Mouse (Mus musculus) left cerebral cortex, adult 2 months (tissue): Measurements from ENCODE around the gene Asf1b. TPM values are rescaled to one million over a fixed set of nuclear protein-coding genes. Genes with fewer than 3 reads are reported as not detected.
A peak's percentile ranks its signal among the peaks of the same experiment; 100 is the strongest.
"Not testable (repeated sequence)": the region's sequence is repeated elsewhere in the genome, so short reads cannot be mapped to it uniquely, and the experiment has no call there.

Experiments used
- DNase-seq, 2 experiments: peaks; one replicate each; pipeline ENCODE4 v3.0.0; 2021 to 2022; ENCODE audit warnings: low spot score in 2 of 2, mixed read lengths in 1 of 2; ENCODE audit errors: extremely low spot score in 1 of 2
- H3K27ac ChIP-seq: fragments of 200-600 bp; 2 replicates; pipeline ENCODE4 v1.8.1; 2022
- H3K4me3 ChIP-seq: fragments of 200-600 bp; 2 replicates; pipeline ENCODE4 v1.8.1; 2022
- CTCF ChIP-seq: fragments of 200-600 bp; IDR thresholded peaks from 2 replicates; pipeline ENCODE4 v1.8.1; 2022; ENCODE audit warnings: antibody characterized with exemption, mild to moderate bottlenecking, moderate library complexity
- intact Hi-C: fragments of 180-260 bp; cut with DNase I; formaldehyde crosslinking; loops from one replicate; pipeline ENCODE4 v1.15.1; 2025
- total RNA-seq, 2 experiments: library from RNA; stranded (reverse); gene quantifications; 2 replicates each; pipeline ENCODE4 v1.2.3; 2021

Gene Asf1b
- total RNA-seq, 2 experiments from 2014 or later: 0.35 to 0.66 TPM

GRCm38 (mm10) chr8:83980845-83981244, 25.5 kb downstream of the Asf1b start:
- no peak overlapping the region for H3K27ac ChIP-seq
- peak; percentile 7 for TF ChIP-seq CTCF
- H3K4me3 ChIP-seq: no peak overlapping the region
- DNase-seq: no peak
- intact Hi-C loops: no loop called here

GRCm38 (mm10) chr8:83981533-83981932, 26.2 kb downstream of the Asf1b start:
- Histone ChIP-seq H3K4me3 (no peak overlapping the region), H3K27ac (no peak overlapping the region)
- no peak for TF ChIP-seq CTCF
- DNase-seq: no peak
- intact Hi-C loops: no loop called here

- Histone ChIP-seq H3K4me3 (no peak overlapping the region), H3K27ac (no peak overlapping the region)
- no peak for DNase-seq
- intact Hi-C loops: no loop called here
- no peak for TF ChIP-seq CTCF
These were observed 27.1 kb downstream of the Asf1b start for GRCm38 (mm10) chr8:83982449-83982848.

GRCm38 (mm10) chr8:83983222-83983621, 27.9 kb downstream of the Asf1b start:
- peak; percentile 37 for TF ChIP-seq CTCF
- intact Hi-C loops, H3K4me3 ChIP-seq, H3K27ac ChIP-seq, DNase-seq: not testable (repeated sequence)

GRCm38 (mm10) chr8:83989243-83989642, 33.9 kb downstream of the Asf1b start:
- DNase-seq: no peak
- TF ChIP-seq CTCF: no peak
- intact Hi-C loops: no loop called here
- Histone ChIP-seq H3K27ac (no peak overlapping the region), H3K4me3 (no peak overlapping the region)

- no peak for TF ChIP-seq CTCF
- H3K4me3 ChIP-seq: no peak overlapping the region
- intact Hi-C loops: no loop called here
- DNase-seq: no peak
- no peak overlapping the region for H3K27ac ChIP-seq
These were observed 34.9 kb downstream of the Asf1b start for GRCm38 (mm10) chr8:83990170-83990569.

GRCm38 (mm10) chr8:83992488-83992887, 37.2 kb downstream of the Asf1b start:
- intact Hi-C loops: no loop called here
- Histone ChIP-seq H3K4me3 (no peak overlapping the region), H3K27ac (no peak overlapping the region)
- TF ChIP-seq CTCF: no peak
- no peak for DNase-seq

GRCm38 (mm10) chr8:83994030-83994429, 38.7 kb downstream of the Asf1b start:
- Histone ChIP-seq H3K27ac (no peak overlapping the region), H3K4me3 (no peak overlapping the region)
- DNase-seq: no peak
- no peak for TF ChIP-seq CTCF
- intact Hi-C loops: loop anchor here (2.0 kb wide), 1 partner anchor 17 kb away; no protein-coding TSS in a partner anchor

- Histone ChIP-seq H3K4me3 (no peak overlapping the region), H3K27ac (peak overlapping the region; percentile 86)
- TF ChIP-seq CTCF: no peak
- intact Hi-C loops: loop anchor here (2.0 kb wide), 3 partner anchors 19 to 97 kb away; partner anchors contain the start of genes Asf1b and Gm10644
- DNase-seq: no peak
These were observed 40.7 kb downstream of the Asf1b start for GRCm38 (mm10) chr8:83995973-83996372.

- intact Hi-C loops: loop anchor here (2.0 kb wide), 2 partner anchors 42 to 98 kb away; partner anchors contain the start of genes Asf1b and Gm10644
- TF ChIP-seq CTCF: no peak
- Histone ChIP-seq H3K27ac (peak overlapping the region; percentile 86), H3K4me3 (peak overlapping the region; percentile 63)
- DNase-seq: peak; percentile 66 to 83
These were observed 41.5 kb downstream of the Asf1b start for GRCm38 (mm10) chr8:83996567-83997505.

GRCm38 (mm10) chr8:83997511-83998141, 42.3 kb downstream of the Asf1b start, which contains the start of gene Samd1:
Samd1 (plus strand) TSS chr8:83997672.
- Histone ChIP-seq H3K4me3 (peak within 1 kb of the TSS; percentile 70), H3K27ac (peak within 1 kb of the TSS; percentile 86)
- peak in 1 of 2 experiments; percentile 64 for DNase-seq
- TF ChIP-seq CTCF: no peak
- intact Hi-C loops: loop anchor here (2.0 kb wide), 2 partner anchors 43 to 99 kb away; partner anchors contain the start of genes Asf1b and Gm10644
